ENCODE assay signal across 6 mouse cellular contexts in the genomic region with DNA sequence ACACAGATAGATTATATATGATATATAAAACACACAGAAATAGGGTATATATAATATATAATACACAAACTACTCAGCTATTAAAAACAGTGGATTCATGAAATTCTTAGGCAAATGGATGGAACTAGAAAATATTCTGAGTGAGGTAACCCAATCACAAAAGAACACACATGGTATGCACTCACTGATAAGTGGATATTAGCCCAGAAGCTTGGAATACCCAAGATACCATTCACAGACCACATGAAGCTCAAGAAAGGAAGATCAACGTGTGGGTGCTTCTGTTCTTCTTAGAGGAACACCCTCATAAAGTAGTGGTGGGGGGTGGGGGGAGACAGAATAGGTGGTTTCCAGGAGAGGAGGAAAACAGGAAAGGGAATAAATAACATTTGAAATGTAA. TPM values are rescaled to one million over a fixed set of nuclear protein-coding genes. Genes with fewer than 3 reads are reported as not detected.
"Had no signal": no experiment of that assay in that cellular context is flagged by ENCODE, and none has a peak within 500 bp of the region (broad histone marks: within the 10 kb centered on the region; RNA-seq: fewer than 3 reads in every experiment).

No protein-coding gene starts in this region.

RNA-seq across cellular contexts. Expression of gene Gfra4, which starts 11.5 kb away (rescaled TPM):
- total RNA-seq: liver, adult 2 months; megakaryocyte progenitor cell, adult 5-6 weeks; megakaryocyte, adult 5-6 weeks; megakaryocyte-erythroid progenitor cell, adult 5-6 weeks; monocyte, adult 5-6 weeks had no signal

RNA-seq across cellular contexts. Expression of gene Adam33, which starts 32.2 kb away (rescaled TPM):
- total RNA-seq: megakaryocyte progenitor cell, adult 5-6 weeks; monocyte, adult 5-6 weeks had no signal

RNA-seq across cellular contexts. Expression of gene Siglec1, which starts 55.2 kb away (rescaled TPM):
- total RNA-seq: monocyte, adult 5-6 weeks had no signal
- polyA plus RNA-seq: myocyte had no signal
